18 mouse cellular contexts compared by ENCODE assay signal in the genomic region with DNA sequence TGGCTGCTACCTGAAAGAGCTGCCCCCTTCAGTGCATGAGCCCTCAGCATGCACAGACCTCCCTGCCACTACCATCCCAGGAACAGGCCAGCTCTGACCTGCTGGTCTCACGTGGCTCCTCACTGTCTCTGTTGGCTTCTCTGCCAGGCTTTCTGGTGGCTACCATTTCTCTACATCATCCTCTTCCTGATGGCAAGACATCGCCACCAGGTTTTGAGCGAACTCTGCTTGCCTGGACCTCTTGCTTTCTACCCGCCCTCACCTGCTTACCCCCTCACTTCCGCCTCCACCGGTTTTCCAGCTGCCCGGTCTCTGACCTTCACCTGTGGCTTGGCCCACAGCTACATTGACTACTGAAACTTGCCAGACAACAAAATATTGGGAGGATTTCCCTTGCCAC. TPM values are rescaled to one million over a fixed set of nuclear protein-coding genes. Genes with fewer than 3 reads are reported as not detected.
"Had no signal": no experiment of that assay in that cellular context is flagged by ENCODE, and none has a peak within 500 bp of the region (broad histone marks: within the 10 kb centered on the region; RNA-seq: fewer than 3 reads in every experiment).

No protein-coding gene starts in this region.

- DNase-seq: kidney, adult 11 months; kidney, adult 8-10 months; kidney, postnatal 10 days; kidney, postnatal 36 days; left cerebral cortex, postnatal 4 days; liver, postnatal 0 days; lung, embryonic 14.5 days; right cerebral cortex, postnatal 14 days; right cerebral cortex, postnatal 4 days; thymus, postnatal 25 days had no signal

- H3K4me3 ChIP-seq: kidney, embryonic 15.5 days; limb, embryonic 12.5 days; limb, embryonic 15.5 days had no signal

- H3K9ac ChIP-seq: kidney, embryonic 15.5 days; limb, embryonic 12.5 days; limb, embryonic 15.5 days; liver, embryonic 14.5 days; liver, postnatal 0 days; lung, embryonic 14.5 days had no signal

- H3K4me1 ChIP-seq: kidney, embryonic 15.5 days; limb, embryonic 15.5 days had no signal

- H3K4me2 ChIP-seq: kidney, embryonic 15.5 days; limb, embryonic 12.5 days; limb, embryonic 15.5 days; liver, embryonic 11.5 days; lung, embryonic 14.5 days had no signal

- H3K9me3 ChIP-seq: kidney, embryonic 15.5 days; limb, embryonic 12.5 days; limb, embryonic 15.5 days had no signal

- H3K27me3 ChIP-seq: kidney, embryonic 15.5 days; limb, embryonic 12.5 days had no signal

- H3K36me3 ChIP-seq: kidney, embryonic 15.5 days; limb, embryonic 12.5 days; limb, embryonic 15.5 days had no signal

- H3K27ac ChIP-seq: kidney, embryonic 15.5 days; limb, embryonic 12.5 days; limb, embryonic 15.5 days; liver, embryonic 14.5 days; macrophage; stomach, postnatal 0 days had no signal

- ATAC-seq: liver, postnatal 0 days; lung, postnatal 0 days had no signal

RNA-seq across cellular contexts. Expression of a gene that starts 50.7 kb away (rescaled TPM):
- polyA plus RNA-seq: macrophage had no signal
